Mouse (Mus musculus): ENCODE data around the gene Deup1.
"Not testable (repeated sequence)": the region's sequence is repeated elsewhere in the genome, so short reads cannot be mapped to it uniquely, and the experiment has no call there.

DNA sequence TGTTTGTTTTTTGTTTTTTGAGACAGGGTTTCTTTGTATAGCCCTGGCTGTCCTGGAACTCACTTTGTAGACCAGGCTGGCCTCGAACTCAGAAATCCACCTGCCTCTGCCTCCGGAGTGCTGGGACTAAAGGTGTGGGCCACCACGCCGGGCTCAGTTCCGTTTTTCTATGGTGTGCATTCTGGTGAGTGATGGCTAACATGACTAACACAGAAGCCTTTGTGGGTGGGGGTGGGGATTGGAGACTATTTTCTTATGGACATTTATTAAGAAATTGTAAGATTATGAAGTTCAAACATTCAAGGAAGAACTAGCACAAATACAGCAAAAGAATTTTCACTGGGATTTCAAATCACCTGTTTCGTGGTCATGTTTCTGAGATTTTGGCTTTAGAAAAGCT lies 76.7 kb downstream of the Deup1 start:
- not testable (repeated sequence) for TF ChIP-seq POLR2A (IDR thresholded peaks at IDR 0.05; ENCODE audit: borderline replicate concordance, control insufficient read depth, low read depth, low read length); CTCF (IDR thresholded peaks at IDR 0.05; ENCODE audit: control insufficient read depth, insufficient read depth, low read length)
